Mouse (Mus musculus) heart, embryonic 11.5 days (tissue): ENCODE results near the gene C1qtnf5. TPM values are rescaled to one million over a fixed set of nuclear protein-coding genes. Genes with fewer than 3 reads are reported as not detected.

Source experiments
- ATAC-seq: fragments of 200-750 bp; cut with Nextera tagmentation; replicated peaks from 2 replicates; pipeline ENCODE4 v1.8.0; 2017; ENCODE audit warnings: moderate library complexity; ENCODE audit not compliant: insufficient number of reproducible peaks, low FRiP score, low TSS enrichment
- H3K27ac ChIP-seq: fragments of 300-500 bp; sonication (generic); 2 replicates; pipeline ENCODE4 v1.5.1; 2014; ENCODE audit warnings: mild to moderate bottlenecking, low read depth, low read length
- H3K27me3 ChIP-seq: fragments of 300-500 bp; sonication (generic); 2 replicates; pipeline ENCODE4 v1.6.1; 2014; ENCODE audit warnings: mild to moderate bottlenecking, low read length, mixed read lengths; ENCODE audit not compliant: control insufficient read depth, insufficient read depth
- H3K36me3 ChIP-seq: fragments of 300-500 bp; sonication (generic); 2 replicates; pipeline ENCODE4 v1.6.1; 2014; ENCODE audit warnings: mild to moderate bottlenecking, low read length, moderate library complexity, mixed read lengths; ENCODE audit not compliant: control insufficient read depth, insufficient read depth
- H3K4me1 ChIP-seq: fragments of 300-500 bp; sonication (generic); 2 replicates; pipeline ENCODE4 v1.6.1; 2014; ENCODE audit warnings: low read length; ENCODE audit not compliant: control insufficient read depth, insufficient read depth
- H3K4me2 ChIP-seq: fragments of 300-500 bp; sonication (generic); 2 replicates; pipeline ENCODE4 v1.6.1; 2014; ENCODE audit warnings: mild to moderate bottlenecking, moderate library complexity
- H3K4me3 ChIP-seq: fragments of 300-500 bp; sonication (generic); 2 replicates; pipeline ENCODE4 v1.5.1; 2014; ENCODE audit warnings: low read depth, low read length
- H3K9ac ChIP-seq: fragments of 300-500 bp; sonication (generic); 2 replicates; pipeline ENCODE4 v1.6.1; 2014; ENCODE audit warnings: mild to moderate bottlenecking, low read depth, low read length, moderate library complexity
- H3K9me3 ChIP-seq: fragments of 300-500 bp; sonication (generic); replicated peaks from 2 replicates; pipeline ENCODE4 v1.6.1; 2016; ENCODE audit warnings: low read length; ENCODE audit not compliant: control insufficient read depth
- WGBS: fragments of 180-500 bp; shearing (Covaris S2); extraction: QIAGEN DNeasy Blood & Tissue Kit; methylation state at CpG from one replicate; pipeline ENCODE4 v1.1.7; 2014; ENCODE audit not compliant: insufficient replicate concordance; 5-methylcytosine and 5-hydroxymethylcytosine counted together
- polyA plus RNA-seq: library from polyadenylated mRNA; unstranded; fragments of >200 nt; fragmentation: Nextera tagmentation; extraction: Ambion mirVana; gene quantifications from 2 replicates; pipeline ENCODE4 v1.2.1, GENCODE M21; 2014

C1qtnf5 gene
- polyA plus RNA-seq, 1 experiment from 2014 or later: 0.43 TPM

DNA sequence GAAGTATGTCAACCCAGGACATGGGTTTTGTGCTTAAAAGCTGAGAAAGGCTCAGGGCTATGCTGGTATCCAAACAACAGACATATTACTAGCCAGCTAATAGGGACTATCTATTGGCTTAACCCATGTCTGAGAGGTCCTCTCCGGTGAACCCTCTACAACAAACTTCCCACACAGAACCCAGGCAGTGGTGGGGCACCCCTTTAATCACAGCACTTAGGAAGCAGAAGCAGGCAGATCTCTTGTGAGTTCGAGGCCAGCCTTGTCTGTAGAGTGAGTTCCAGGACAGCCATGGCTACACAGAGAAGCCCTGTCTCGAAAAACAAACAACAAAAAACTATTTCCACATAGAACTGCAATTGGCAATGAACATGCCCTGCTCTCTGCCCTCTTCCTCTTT, 19.7 kb downstream of the C1qtnf5 start:
- Histone ChIP-seq H3K27ac (no peak overlapping the region), H3K9me3 (no peaks in the 10 kb centered on the region), H3K4me2 (peak overlapping the region; percentile 46)

DNA sequence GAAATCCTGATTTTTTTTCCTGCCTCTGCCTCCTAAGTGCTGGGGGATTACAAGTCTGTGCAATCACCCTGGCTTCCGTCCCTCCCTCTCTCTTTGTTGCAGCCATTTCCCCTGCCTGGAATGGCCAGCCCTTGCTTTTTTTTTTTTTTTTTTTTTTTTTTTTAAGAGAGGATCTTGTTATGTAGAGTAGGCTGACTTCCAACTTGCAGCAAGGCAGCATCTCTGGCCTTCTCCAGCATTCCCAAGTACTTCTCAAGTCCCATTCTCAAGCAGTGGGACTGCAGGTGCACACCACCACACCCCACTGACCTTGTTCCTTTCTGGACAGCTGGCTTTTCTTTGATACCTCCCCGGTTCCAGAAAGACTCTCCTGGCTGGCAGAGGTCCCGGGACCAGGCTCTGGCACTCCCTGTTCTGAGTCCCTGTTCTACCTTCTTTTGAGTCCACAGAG, 20.3 kb downstream of the C1qtnf5 start:
- Histone ChIP-seq H3K4me1 (peaks cover 23% of the 10 kb centered on the region), H3K27ac (no peak overlapping the region)
- 57% methylated on average over 3 of the region's 3 CpGs for WGBS

More for the DNA sequence above, 19.7 kb downstream of the C1qtnf5 start:
- Histone ChIP-seq H3K4me3 (no peak overlapping the region), H3K27me3 (no peaks in the 10 kb centered on the region), H3K36me3 (no peaks in the 10 kb centered on the region), H3K9ac (no peak overlapping the region), H3K4me1 (peaks cover 22% of the 10 kb centered on the region)
- 78% methylated on average over 3 of the region's 3 CpGs for WGBS
- no peak for ATAC-seq

GRCm38 (mm10) chr9:44129633-44130032, 22.6 kb downstream of the C1qtnf5 start:
- no peaks in the 10 kb centered on the region for H3K27me3 ChIP-seq
- no peaks in the 10 kb centered on the region for H3K36me3 ChIP-seq
- H3K27ac ChIP-seq: peak overlapping the region; percentile 82
- H3K9ac ChIP-seq: peak overlapping the region; percentile 81
- 2% methylated on average over 9 of the region's 9 CpGs for WGBS
- H3K4me3 ChIP-seq: peak overlapping the region; percentile 42
- H3K9me3 ChIP-seq: no peaks in the 10 kb centered on the region
- peaks cover 30% of the 10 kb centered on the region for H3K4me1 ChIP-seq
- peak overlapping the region; percentile 86 for H3K4me2 ChIP-seq
- 0 out of 2 replicates have a peak, but pooled peaks have one; percentile 0 for ATAC-seq

More for the DNA sequence above, 20.3 kb downstream of the C1qtnf5 start:
- ATAC-seq: no peak
- Histone ChIP-seq H3K9me3 (no peaks in the 10 kb centered on the region), H3K27me3 (no peaks in the 10 kb centered on the region), H3K4me2 (no peak overlapping the region), H3K4me3 (no peak overlapping the region), H3K36me3 (no peaks in the 10 kb centered on the region), H3K9ac (no peak overlapping the region)

DNA sequence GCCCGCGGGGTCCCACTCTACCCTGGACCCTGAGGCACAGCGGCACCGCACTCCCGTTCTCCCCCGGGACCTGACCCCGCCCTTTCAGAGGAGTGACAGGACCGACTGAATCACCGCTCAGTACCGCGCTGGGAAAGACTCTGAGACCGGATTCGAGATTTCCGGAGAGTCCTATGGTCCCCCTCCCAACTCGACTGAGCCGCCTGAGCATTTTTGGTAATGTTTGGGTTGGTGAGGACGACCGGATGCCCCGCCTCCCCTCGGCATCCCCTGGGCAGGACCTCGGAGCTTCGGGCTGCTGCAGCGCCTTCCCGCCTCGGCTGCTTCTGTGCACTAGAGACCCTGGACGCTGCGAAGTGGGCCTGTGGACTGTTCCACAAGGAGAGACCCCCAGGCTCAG, 23.0 kb downstream of the C1qtnf5 start:
- WGBS: under 1% methylated on average over 27 of the region's 27 CpGs
- H3K27ac ChIP-seq: peak overlapping the region; percentile 82
- no peaks in the 10 kb centered on the region for H3K9me3 ChIP-seq
- H3K27me3 ChIP-seq: no peaks in the 10 kb centered on the region
- ATAC-seq: peak; percentile 50
- no peaks in the 10 kb centered on the region for H3K36me3 ChIP-seq
- peak overlapping the region; percentile 81 for H3K9ac ChIP-seq
- H3K4me2 ChIP-seq: peak overlapping the region; percentile 86
- peaks cover 30% of the 10 kb centered on the region for H3K4me1 ChIP-seq
- H3K4me3 ChIP-seq: peak overlapping the region; percentile 42

DNA sequence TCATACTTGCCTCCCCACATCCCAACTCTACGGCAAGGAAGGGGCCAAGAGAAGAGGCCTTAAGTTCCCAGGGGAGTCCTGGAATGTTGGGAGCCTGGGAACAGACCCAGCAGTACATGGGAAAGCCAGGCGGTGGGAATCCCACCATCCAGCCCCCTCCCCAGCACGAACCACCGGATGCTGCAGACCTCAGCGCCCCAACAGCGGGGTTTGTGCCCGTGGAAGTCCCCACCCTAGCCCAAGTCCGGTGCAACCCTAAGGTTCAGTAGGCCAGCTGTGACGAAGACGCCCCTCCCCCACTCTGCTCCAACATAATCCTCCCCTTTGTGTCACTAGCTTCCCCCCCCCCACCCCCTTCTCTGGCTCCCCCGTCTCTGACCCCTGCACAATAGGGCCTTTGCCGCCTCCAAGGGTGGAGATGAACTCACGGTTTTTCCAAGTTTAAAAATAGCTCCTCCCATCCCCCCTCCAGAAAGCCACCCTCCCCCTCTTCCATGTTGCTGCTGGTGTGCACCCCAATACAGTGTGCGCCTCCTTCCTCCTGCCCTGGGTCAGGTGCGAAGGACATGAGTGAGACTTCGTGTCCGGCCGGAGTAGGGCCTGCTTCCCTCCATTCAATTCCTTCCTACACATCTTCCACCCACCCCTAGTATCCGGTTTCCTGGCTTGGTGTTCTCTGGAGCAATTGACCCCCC, 23.7 kb downstream of the C1qtnf5 start:
- 13% methylated on average over 19 of the region's 19 CpGs for WGBS
- Histone ChIP-seq H3K27me3 (no peaks in the 10 kb centered on the region), H3K9me3 (no peaks in the 10 kb centered on the region), H3K4me2 (peak overlapping the region; percentile 86), H3K4me1 (peaks cover 30% of the 10 kb centered on the region), H3K9ac (peak overlapping the region; percentile 81), H3K27ac (peak overlapping the region; percentile 82), H3K36me3 (no peaks in the 10 kb centered on the region), H3K4me3 (peak overlapping the region; percentile 42)
- ATAC-seq: peak; percentile 12; the same call in 1 of the 2 replicates

DNA sequence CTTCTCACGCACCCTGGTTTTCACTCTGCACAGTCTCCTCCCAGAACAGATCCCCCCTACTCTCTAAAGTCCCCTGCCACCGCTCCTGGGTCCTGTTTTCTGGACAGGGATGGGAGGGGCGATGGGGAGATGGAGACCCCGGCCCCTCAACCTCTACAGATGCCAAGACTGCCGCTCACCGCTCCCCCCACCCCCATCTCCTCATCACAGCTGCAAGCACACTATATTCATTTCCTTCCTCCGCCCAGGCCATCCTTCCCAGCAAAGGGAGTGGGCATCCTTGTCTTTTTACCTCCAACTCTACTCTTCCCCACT, 24.2 kb downstream of the C1qtnf5 start:
- Histone ChIP-seq H3K4me3 (no peak overlapping the region), H3K4me1 (peaks cover 34% of the 10 kb centered on the region), H3K9me3 (no peaks in the 10 kb centered on the region), H3K27me3 (no peaks in the 10 kb centered on the region), H3K36me3 (no peaks in the 10 kb centered on the region), H3K9ac (peak overlapping the region; percentile 81), H3K4me2 (peak overlapping the region; percentile 86), H3K27ac (peak overlapping the region; percentile 82)
- WGBS: 37% methylated on average over 7 of the region's 7 CpGs
- ATAC-seq: no peak

DNA sequence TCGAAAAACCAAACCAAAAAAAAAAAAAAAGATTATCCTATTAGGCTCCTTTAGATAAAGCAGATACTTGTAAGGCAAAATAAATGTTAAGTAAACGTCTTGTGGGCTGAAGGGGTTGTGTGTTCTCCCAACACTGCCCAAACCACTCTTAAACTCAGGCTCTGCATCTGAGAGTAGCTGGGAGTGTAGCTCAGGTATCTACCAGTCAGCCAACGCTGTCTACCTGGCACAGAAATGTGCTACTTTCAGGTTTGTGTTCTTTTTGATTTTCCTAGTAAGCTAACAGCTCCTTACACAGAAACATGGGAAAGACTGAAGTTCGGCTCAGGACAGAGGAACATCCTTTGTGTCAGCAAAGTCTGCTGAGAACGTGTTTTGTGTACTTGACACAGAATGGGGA, 25.2 kb downstream of the C1qtnf5 start:
- peaks cover 39% of the 10 kb centered on the region for H3K4me1 ChIP-seq
- peaks cover 6% of the 10 kb centered on the region for H3K36me3 ChIP-seq
- no peaks in the 10 kb centered on the region for H3K9me3 ChIP-seq
- ATAC-seq: no peak
- H3K9ac ChIP-seq: no peak overlapping the region
- H3K4me2 ChIP-seq: no peak overlapping the region
- H3K27ac ChIP-seq: no peak overlapping the region
- WGBS: 58% methylated on average over 5 of the region's 5 CpGs
- H3K27me3 ChIP-seq: no peaks in the 10 kb centered on the region
- no peak overlapping the region for H3K4me3 ChIP-seq

DNA sequence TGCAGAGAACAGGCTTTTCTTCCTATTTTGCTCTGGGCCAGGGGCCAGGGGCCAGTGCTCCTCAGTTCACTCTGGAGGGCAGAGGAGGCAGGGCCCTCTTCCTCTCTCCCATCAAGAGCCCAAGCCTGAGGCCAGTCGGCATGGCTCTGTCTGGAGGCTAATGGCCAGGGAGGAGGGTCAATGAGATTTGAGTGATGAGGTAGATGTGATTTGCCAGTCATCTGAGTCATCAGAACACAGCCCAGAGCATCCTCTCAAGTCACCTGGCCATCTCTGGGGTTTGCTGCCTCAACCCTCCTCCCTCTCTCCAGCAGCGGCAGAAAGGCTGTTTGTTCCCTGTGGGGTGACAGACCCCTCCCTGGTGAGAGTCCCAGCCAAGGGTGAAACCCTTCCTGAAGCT, 26.2 kb downstream of the C1qtnf5 start:
- H3K9ac ChIP-seq: peak overlapping the region; percentile 88; the same call in 1 of the 2 replicates
- H3K4me1 ChIP-seq: peaks cover 42% of the 10 kb centered on the region
- peak overlapping the region; percentile 90 for H3K27ac ChIP-seq
- H3K9me3 ChIP-seq: no peaks in the 10 kb centered on the region
- 13% methylated on average over 2 of the region's 2 CpGs for WGBS
- no peak for ATAC-seq
- no peaks in the 10 kb centered on the region for H3K27me3 ChIP-seq
- peaks cover 11% of the 10 kb centered on the region for H3K36me3 ChIP-seq
- H3K4me2 ChIP-seq: peak overlapping the region; percentile 86
- H3K4me3 ChIP-seq: peak overlapping the region; percentile 87
